Comparison of ENCODE assay signal across 8 mouse cellular contexts in genomic region chr4:152177174-152177536, GRCm38 (mm10). TPM values are rescaled to one million over a fixed set of nuclear protein-coding genes. Genes with fewer than 3 reads are reported as not detected.
DNase-seq lines count a peak whose midpoint lies in the region; ATAC-seq and TF ChIP-seq lines count a peak whose summit lies in the region.

No protein-coding gene starts in this region.

- peaks cover 16% of the 10 kb centered on the region for H3K4me1 ChIP-seq in testis, adult 2 months (ENCODE audit: control insufficient read depth, insufficient read depth, low read length)
- peaks cover 15% of the 10 kb centered on the region for H3K4me1 ChIP-seq in liver, embryonic 11.5 days (replicated peaks; ENCODE audit: control insufficient read depth, insufficient read depth, low read length)
- 0 out of 2 replicates have a peak, but pooled peaks cover 5% of the 10 kb centered on the region for H3K4me1 ChIP-seq in stomach, postnatal 0 days (replicated peaks; ENCODE audit: control insufficient read depth, insufficient read depth)

- H3K4me3 ChIP-seq in gastrocnemius, adult 2 months: peak overlapping the region; percentile 83
- H3K4me3 ChIP-seq in testis, adult 2 months (ENCODE audit: control insufficient read depth, low read depth, low read length): peak overlapping the region; percentile 99
- H3K4me3 ChIP-seq in liver, embryonic 11.5 days (ENCODE audit: low read depth, low read length): peak overlapping the region; percentile 80
- H3K4me3 ChIP-seq in stomach, postnatal 0 days (ENCODE audit: low read depth, low read length): peak overlapping the region; percentile 67

- intact Hi-C loops in gastrocnemius, adult 2 months (cut with DNase I): no loop called here

- DNase-seq in gastrocnemius, adult 2 months: no peak
- DNase-seq in gastrocnemius, postnatal 4 days (ENCODE audit: low spot score in 2 of 2): no peak
- no peak for DNase-seq in testis, postnatal 10 days (ENCODE audit: low spot score)
- DNase-seq in liver, embryonic 11.5 days (ENCODE audit: low spot score): no peak
- DNase-seq in stomach, postnatal 0 days (ENCODE audit: low spot score): no peak
- no peak for DNase-seq in cerebellum, adult 11 months
- no peak for DNase-seq in thymus, postnatal 10 days (ENCODE audit: low spot score in 2 of 2)

- H3K9ac ChIP-seq in liver, embryonic 11.5 days (ENCODE audit: low read depth, low read length): peak overlapping the region; percentile 95
- H3K9ac ChIP-seq in stomach, postnatal 0 days (ENCODE audit: low read length): peak overlapping the region; percentile 81

- TF ChIP-seq CTCF in gastrocnemius, adult 2 months (IDR thresholded peaks at IDR 0.05): no peak
- no peak for TF ChIP-seq CTCF in testis, adult 2 months (IDR thresholded peaks at IDR 0.05; ENCODE audit: control insufficient read depth, insufficient read depth, insufficient replicate concordance, low read depth, low read length)
- no peak for TF ChIP-seq CTCF in stomach, postnatal 0 days (IDR thresholded peaks at IDR 0.05; ENCODE audit: low read depth)

- TF ChIP-seq EP300 in stomach, postnatal 0 days (optimal IDR thresholded peaks at IDR 0.05): no peak

- no peaks in the 10 kb centered on the region for H3K27me3 ChIP-seq in testis, adult 2 months (ENCODE audit: control insufficient read depth, insufficient read depth, low read length)
- H3K27me3 ChIP-seq in liver, embryonic 11.5 days (replicated peaks; ENCODE audit: control insufficient read depth, insufficient read depth, low read length): peaks cover 12% of the 10 kb centered on the region
- no peaks in the 10 kb centered on the region for H3K27me3 ChIP-seq in stomach, postnatal 0 days (ENCODE audit: control insufficient read depth, insufficient read depth, low read length)

- ATAC-seq in liver, embryonic 11.5 days (replicated peaks; ENCODE audit: low FRiP score): no peak
- ATAC-seq in stomach, postnatal 0 days (ENCODE audit: low FRiP score, low TSS enrichment): no peak

- 55% methylated on average over 6 of the region's 6 CpGs for WGBS in liver, embryonic 11.5 days
- WGBS in stomach, postnatal 0 days: 48% methylated on average over 6 of the region's 6 CpGs

- peak overlapping the region; percentile 99 for H3K4me2 ChIP-seq in liver, embryonic 11.5 days
- peak overlapping the region; percentile 93 for H3K4me2 ChIP-seq in stomach, postnatal 0 days (replicated peaks; ENCODE audit: low read depth)

- no peaks in the 10 kb centered on the region for H3K9me3 ChIP-seq in liver, embryonic 11.5 days (ENCODE audit: control insufficient read depth, low read length)
- H3K9me3 ChIP-seq in stomach, postnatal 0 days (ENCODE audit: control insufficient read depth, low read length): no peaks in the 10 kb centered on the region

- no peaks in the 10 kb centered on the region; the same call in 1 of the 2 replicates for H3K36me3 ChIP-seq in testis, adult 2 months (ENCODE audit: control insufficient read depth, insufficient read depth, low read length)
- H3K36me3 ChIP-seq in liver, embryonic 11.5 days (ENCODE audit: control insufficient read depth, insufficient read depth, low read length): no peaks in the 10 kb centered on the region
- H3K36me3 ChIP-seq in stomach, postnatal 0 days (ENCODE audit: control insufficient read depth, insufficient read depth, low read length): no peaks in the 10 kb centered on the region

- peak overlapping the region; percentile 94 for H3K27ac ChIP-seq in gastrocnemius, adult 2 months
- peak overlapping the region; percentile 83 for H3K27ac ChIP-seq in testis, adult 2 months (ENCODE audit: control insufficient read depth, insufficient read depth, low read depth, low read length)
- peak overlapping the region; percentile 89; the same call in 1 of the 2 replicates for H3K27ac ChIP-seq in liver, embryonic 11.5 days (ENCODE audit: low read depth, low read length)
- H3K27ac ChIP-seq in stomach, postnatal 0 days (replicated peaks): no peak overlapping the region; the same call in 1 of the 2 replicates

- no peak for TF ChIP-seq POLR2A in testis, adult 2 months (IDR thresholded peaks at IDR 0.05; ENCODE audit: control insufficient read depth, low read depth, low read length)

RNA-seq across cellular contexts. Expression of gene Acot7, which starts 0.8 kb away (rescaled TPM):
- 10 to 100 TPM; 12.7 to 22.8 TPM for total RNA-seq in gastrocnemius, adult 2 months (2021)
- total RNA-seq in gastrocnemius, postnatal 4 days (2021): 10 to 100 TPM; 13.5 to 17.6 TPM
- polyA plus RNA-seq in testis, adult 2 months (2012; rRNA removed): 685 and 754 TPM in 2 replicates
- 50.0 and 51.1 TPM in 2 replicates for polyA plus RNA-seq in liver, embryonic 11.5 days (2014; fragmentation: Nextera tagmentation; extraction: Ambion mirVana)
- polyA plus RNA-seq in stomach, postnatal 0 days (2015; fragmentation: Nextera tagmentation; extraction: Ambion mirVana): 51.7 and 55.0 TPM in 2 replicates

RNA-seq across cellular contexts. Expression of gene Hes2, which starts 18.5 kb away (rescaled TPM):
- not detected for total RNA-seq in gastrocnemius, adult 2 months (2021)
- not detected for total RNA-seq in gastrocnemius, postnatal 4 days (2021)
- polyA plus RNA-seq in testis, adult 2 months (2012; rRNA removed): 0.42 and 0.73 TPM in 2 replicates
- not detected in 2 replicates for polyA plus RNA-seq in liver, embryonic 11.5 days (2014; fragmentation: Nextera tagmentation; extraction: Ambion mirVana)
- polyA plus RNA-seq in stomach, postnatal 0 days (2015; fragmentation: Nextera tagmentation; extraction: Ambion mirVana): 0.52 and 0.87 TPM in 2 replicates

RNA-seq across cellular contexts. Expression of gene Espn, which starts 25.0 kb away (rescaled TPM):
- total RNA-seq in gastrocnemius, adult 2 months (2021): under 1 TPM; 0.13 to 0.45 TPM
- total RNA-seq in gastrocnemius, postnatal 4 days (2021): 1 to 10 TPM; 1.5 TPM
- 84.1 and 87.1 TPM in 2 replicates for polyA plus RNA-seq in testis, adult 2 months (2012; rRNA removed)
- 4.1 and 5.3 TPM in 2 replicates for polyA plus RNA-seq in liver, embryonic 11.5 days (2014; fragmentation: Nextera tagmentation; extraction: Ambion mirVana)
- polyA plus RNA-seq in stomach, postnatal 0 days (2015; fragmentation: Nextera tagmentation; extraction: Ambion mirVana): 13.8 and 14.4 TPM in 2 replicates

Comparison
In these comparisons a context has a peak if more than half of its experiments do, and no peak if none do; other contexts are left out.
1. RNA of gene Acot7, which starts 0.8 kb away (polyA plus RNA-seq): 685 to 754 TPM in testis, adult 2 months; 51.7 to 55.0 TPM in stomach, postnatal 0 days and 50.0 to 51.1 TPM in liver, embryonic 11.5 days; every median in the first group is over 10 times any median in the second.
2. Peak in every context shown above with its lines, with median percentiles within 50 percentile points of each other: H3K4me3 ChIP-seq.